Mouse (Mus musculus) leukemia stem cell, adult 10-12 weeks (primary cell): Measurements from ENCODE around the gene 4922502D21Rik. TPM values are rescaled to one million over a fixed set of nuclear protein-coding genes. Genes with fewer than 3 reads are reported as not detected.

Experiments
- polyA plus RNA-seq: library from polyadenylated mRNA; stranded (reverse); fragments of >175 nt; gene quantifications from 2 replicates; pipeline ENCODE4 v1.2.3, GENCODE M21; 2012; ENCODE audit warnings: low replicate concordance

Gene 4922502D21Rik
- not detected in 2 replicates for polyA plus RNA-seq

GRCm38 (mm10) chr6:129331610-129332009 is at the start of gene 4922502D21Rik:
Gene 4922502D21Rik, minus strand, starts transcription at chr6:129331796.

GRCm38 (mm10) chr6:129342391-129342790 is 10.8 kb upstream of the 4922502D21Rik start, which contains the start of gene Clec12a:
Gene Clec12a, plus strand, starts transcription at chr6:129342691.

GRCm38 (mm10) chr6:129275220-129275619 is 56.4 kb downstream of the 4922502D21Rik start, which contains the start of gene Cd69:
Gene Cd69, minus strand, starts transcription at chr6:129275436.

Other genes starting within 250 kb of the 4922502D21Rik start
- gene Clec2e, start 230.9 kb downstream of the 4922502D21Rik start, polyA plus RNA-seq: not detected in 2 replicates
- gene Clec2d, start 151.2 kb downstream of the 4922502D21Rik start, polyA plus RNA-seq: 7.9 and 10.7 TPM in 2 replicates
- gene Cd69, start 56.4 kb downstream of the 4922502D21Rik start, polyA plus RNA-seq: 0.64 and 0.90 TPM in 2 replicates
- gene Clec12a, start 10.9 kb upstream of the 4922502D21Rik start, polyA plus RNA-seq: 0.56 TPM in 1 of 2 replicates, not detected in the other
- gene Clec12b, start 54.1 kb upstream of the 4922502D21Rik start, polyA plus RNA-seq: not detected in 2 replicates
- 0.27 TPM in 1 of 2 replicates, not detected in the other for gene Clec1b, start 65.5 kb upstream of the 4922502D21Rik start, polyA plus RNA-seq
- 0.32 TPM in 1 of 2 replicates, not detected in the other for gene Clec9a, start 77.1 kb upstream of the 4922502D21Rik start, polyA plus RNA-seq
- 0.09 TPM in 1 of 2 replicates, not detected in the other for gene Clec1a, start 120.2 kb upstream of the 4922502D21Rik start, polyA plus RNA-seq
- gene Olr1, start 175.4 kb upstream of the 4922502D21Rik start, polyA plus RNA-seq: 0.05 TPM in 1 of 2 replicates, not detected in the other
- gene Tmem52b, start 180.8 kb upstream of the 4922502D21Rik start, polyA plus RNA-seq: not detected in 2 replicates
- 26.4 and 34.8 TPM in 2 replicates for gene Gabarapl1, start 201.4 kb upstream of the 4922502D21Rik start, polyA plus RNA-seq
- 0.14 and 0.34 TPM in 2 replicates for gene Klre1, start 246.1 kb upstream of the 4922502D21Rik start, polyA plus RNA-seq